Mouse (Mus musculus) hindbrain, embryonic 15.5 days (tissue): ENCODE results near the gene Higd2a. TPM values are rescaled to one million over a fixed set of nuclear protein-coding genes. Genes with fewer than 3 reads are reported as not detected.

ENCODE experiments used
- ATAC-seq: fragments of 200-750 bp; cut with Nextera tagmentation; 2 replicates; pipeline ENCODE4 v1.8.0; 2017; ENCODE audit warnings: low read depth, moderate number of reproducible peaks, moderate TSS enrichment; ENCODE audit not compliant: low FRiP score
- H3K27ac ChIP-seq: fragments of 300-500 bp; sonication (generic); replicated peaks from 2 replicates; pipeline ENCODE4 v1.5.1; 2015; ENCODE audit warnings: mild to moderate bottlenecking, inconsistent platforms
- H3K27me3 ChIP-seq: fragments of 300-500 bp; sonication (generic); 2 replicates; pipeline ENCODE4 v1.6.1; 2015; ENCODE audit warnings: control low read depth, inconsistent platforms
- H3K36me3 ChIP-seq: fragments of 300-500 bp; sonication (generic); 2 replicates; pipeline ENCODE4 v1.6.1; 2015; ENCODE audit warnings: control low read depth, inconsistent platforms
- H3K4me1 ChIP-seq: fragments of 300-500 bp; sonication (generic); replicated peaks from 2 replicates; pipeline ENCODE4 v1.6.1; 2015; ENCODE audit warnings: control low read depth, inconsistent platforms
- H3K4me2 ChIP-seq: fragments of 300-500 bp; sonication (generic); 2 replicates; pipeline ENCODE4 v1.6.1; 2015; ENCODE audit warnings: moderate library complexity, mild to moderate bottlenecking, inconsistent platforms
- H3K4me3 ChIP-seq: fragments of 300-500 bp; sonication (generic); 2 replicates; pipeline ENCODE4 v1.5.1; 2015; ENCODE audit warnings: mild to moderate bottlenecking, inconsistent platforms
- H3K9ac ChIP-seq: fragments of 300-500 bp; sonication (generic); 2 replicates; pipeline ENCODE4 v1.6.1; 2015; ENCODE audit warnings: inconsistent platforms
- H3K9me3 ChIP-seq: fragments of 300-500 bp; sonication (generic); 2 replicates; pipeline ENCODE4 v1.6.1; 2016; ENCODE audit warnings: control low read depth, inconsistent platforms
- WGBS: fragments of 180-500 bp; shearing (Covaris S2); methylation state at CpG from one replicate; pipeline ENCODE4 v1.1.7; 2015; 5-methylcytosine and 5-hydroxymethylcytosine counted together
- microRNA-seq: library from miRNA; unstranded; fragments of <30 nt; microRNA quantifications from one replicate; pipeline ENCODE4, GENCODE M21; 2016
- polyA plus RNA-seq: library from polyadenylated mRNA; unstranded; fragments of >200 nt; fragmentation: Nextera tagmentation; extraction: Ambion mirVana; gene quantifications from 2 replicates; pipeline ENCODE4 v1.2.1, GENCODE M21; 2015

Higd2a gene
- polyA plus RNA-seq, 1 experiment from 2014 or later = 261 TPM

DNA sequence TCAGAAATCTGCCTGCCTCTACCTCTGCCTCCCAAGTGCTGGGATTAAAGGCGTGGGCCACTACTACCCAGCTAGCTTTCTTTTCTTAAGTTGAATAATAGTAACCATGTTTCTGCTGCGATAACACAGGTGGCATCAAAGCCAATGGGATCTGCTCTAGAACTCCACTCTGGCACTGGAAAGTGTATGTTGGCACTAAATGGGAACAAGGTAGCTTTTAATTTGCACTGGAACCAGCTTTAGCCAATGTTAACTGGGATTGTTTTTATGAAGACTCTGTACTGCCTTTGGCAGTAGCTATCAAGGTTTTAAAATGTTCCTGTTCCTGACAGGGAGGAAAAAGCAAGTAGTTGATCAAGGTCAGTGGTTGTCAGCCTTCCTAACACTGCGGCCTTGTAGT, 45.0 kb downstream of the Higd2a start:
- no peak overlapping the region for H3K27ac ChIP-seq
- 94% methylated on average over 3 of the region's 3 CpGs for WGBS
- no peaks in the 10 kb centered on the region for H3K9me3 ChIP-seq
- no peaks in the 10 kb centered on the region for H3K27me3 ChIP-seq
- no peaks in the 10 kb centered on the region for H3K4me1 ChIP-seq
- no peak overlapping the region for H3K4me2 ChIP-seq
- no peak for ATAC-seq
- H3K36me3 ChIP-seq = peaks cover 10% of the 10 kb centered on the region
- H3K4me3 ChIP-seq = no peak overlapping the region
- H3K9ac ChIP-seq = no peak overlapping the region

Small RNAs within 50 kb of the gene (microRNA-seq; reads per million reads assigned to microRNA genes)
- not detected for gene Gm24195

Other genes starting within 250 kb of the Higd2a start
- 27.9 and 31.2 TPM in 2 replicates for gene Cplx2, start 218.9 kb upstream of the Higd2a start, polyA plus RNA-seq
- gene Thoc3, start 121.4 kb upstream of the Higd2a start, polyA plus RNA-seq = 97.1 and 102 TPM in 2 replicates
- 22.4 and 24.2 TPM in 2 replicates for gene Simc1, start 86.4 kb upstream of the Higd2a start, polyA plus RNA-seq
- gene 4833439L19Rik, start 24.8 kb upstream of the Higd2a start, polyA plus RNA-seq = 249 and 256 TPM in 2 replicates
- gene Arl10, start 15.2 kb upstream of the Higd2a start, polyA plus RNA-seq = 105 and 111 TPM in 2 replicates
- gene Nop16, start 117 bp upstream of the Higd2a start, polyA plus RNA-seq = 58.0 and 62.0 TPM in 2 replicates
- gene Cltb, start 21.1 kb downstream of the Higd2a start, polyA plus RNA-seq = 206 and 226 TPM in 2 replicates
- 64.9 and 66.4 TPM in 2 replicates for gene Faf2, start 31.6 kb downstream of the Higd2a start, polyA plus RNA-seq
- 90.7 and 91.5 TPM in 2 replicates for gene Rnf44, start 103.7 kb downstream of the Higd2a start, polyA plus RNA-seq
- gene Cdhr2, start 111.3 kb downstream of the Higd2a start, polyA plus RNA-seq = 0.17 and 0.26 TPM in 2 replicates
- 24.8 and 33.9 TPM in 2 replicates for gene Gprin1, start 159.7 kb downstream of the Higd2a start, polyA plus RNA-seq
- 77.2 and 95.2 TPM in 2 replicates for gene Sncb, start 176.4 kb downstream of the Higd2a start, polyA plus RNA-seq
- gene Eif4e1b, start 193.8 kb downstream of the Higd2a start, polyA plus RNA-seq = not detected in 2 replicates
- gene Tspan17, start 199.2 kb downstream of the Higd2a start, polyA plus RNA-seq = 95.7 and 98.3 TPM in 2 replicates